Mouse (Mus musculus) embryonic fibroblast, embryonic 13.5 days (primary cell): ENCODE results near the gene Nhsl1. TPM values are rescaled to one million over a fixed set of nuclear protein-coding genes. Genes with fewer than 3 reads are reported as not detected.

Experiments
- H3K27ac ChIP-seq: 2 replicates; pipeline ENCODE4 v1.5.1; 2012; ENCODE audit warnings: low read length, control low read depth, inconsistent platforms; ENCODE audit not compliant: insufficient read depth
- H3K4me1 ChIP-seq: 2 replicates; pipeline ENCODE4 v1.6.1; 2011; ENCODE audit warnings: low read length; ENCODE audit not compliant: control insufficient read depth, insufficient read depth
- H3K4me3 ChIP-seq: 2 replicates; pipeline ENCODE4 v1.5.1; 2011; ENCODE audit warnings: mild to moderate bottlenecking, control low read depth, low read length; ENCODE audit not compliant: insufficient read depth
- CTCF ChIP-seq: IDR thresholded peaks from 2 replicates; pipeline ENCODE4 v1.5.1; 2011; ENCODE audit warnings: mild to moderate bottlenecking, control low read depth, low read length, moderate library complexity, borderline replicate concordance; ENCODE audit not compliant: insufficient read depth
- POLR2A ChIP-seq: IDR thresholded peaks from 2 replicates; pipeline ENCODE4 v1.6.1; 2011; ENCODE audit warnings: low read depth, mild to moderate bottlenecking, control low read depth, low read length, moderate library complexity
- polyA plus RNA-seq: library from polyadenylated mRNA; stranded (reverse); fragments of >200 nt; gene quantifications from 2 replicates; pipeline ENCODE4 v1.2.4, GENCODE M21; 2011; ENCODE audit warnings: low read depth; ENCODE audit not compliant: missing spikeins, insufficient read length

Nhsl1 gene
- polyA plus RNA-seq, 1 experiment, result 13.7 TPM

GRCm38 (mm10) chr10:18453380-18453779, 134.6 kb downstream of the Nhsl1 start:
- peak; percentile 95 for TF ChIP-seq CTCF
- TF ChIP-seq POLR2A, result no peak
- Histone ChIP-seq H3K4me3 (no peak overlapping the region), H3K4me1 (no peaks in the 10 kb centered on the region), H3K27ac (no peak overlapping the region)

GRCm38 (mm10) chr10:18454161-18454560, 135.4 kb downstream of the Nhsl1 start:
- Histone ChIP-seq H3K4me1 (no peaks in the 10 kb centered on the region), H3K4me3 (no peak overlapping the region), H3K27ac (no peak overlapping the region)
- TF ChIP-seq POLR2A (no peak), CTCF (no peak)

DNA sequence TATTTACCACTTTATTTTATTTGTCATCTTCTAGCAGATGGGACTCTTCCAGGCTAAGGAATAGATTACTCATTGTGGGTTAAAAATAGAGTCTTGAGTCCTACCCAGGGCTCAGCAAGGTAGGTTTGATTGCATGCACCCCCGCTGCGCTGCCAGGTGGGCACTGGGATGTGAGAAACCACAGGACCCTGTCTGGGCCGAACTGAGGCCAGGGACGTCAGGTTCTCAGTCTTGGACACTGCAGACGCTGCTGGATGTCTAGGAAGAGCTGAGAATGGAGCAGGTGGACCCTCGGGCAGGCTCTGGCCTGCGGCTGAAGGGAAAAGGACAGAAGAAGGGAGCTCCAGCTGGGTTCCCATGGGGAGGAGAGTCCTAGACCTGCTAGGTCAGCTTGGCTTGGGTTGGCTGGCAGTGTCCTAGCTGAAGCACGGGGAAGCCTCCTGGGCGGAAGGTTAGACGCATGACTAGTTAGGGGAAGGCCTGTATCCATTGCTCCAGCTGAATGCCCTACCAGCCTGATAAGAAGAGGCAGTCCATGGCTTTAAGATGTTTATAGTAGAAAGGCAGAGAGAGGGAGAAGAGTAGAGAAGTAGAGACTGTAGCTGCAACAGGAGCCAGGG, 136.6 kb downstream of the Nhsl1 start:
- TF ChIP-seq CTCF (no peak), POLR2A (no peak)

GRCm38 (mm10) chr10:18457808-18458475, 139.2 kb downstream of the Nhsl1 start:
- TF ChIP-seq CTCF (no peak), POLR2A (no peak)
- Histone ChIP-seq H3K27ac (no peak overlapping the region), H3K4me3 (no peak overlapping the region), H3K4me1 (no peaks in the 10 kb centered on the region; the same call in 1 of the 2 replicates)

More for the DNA sequence above, 136.6 kb downstream of the Nhsl1 start:
- Histone ChIP-seq H3K4me3 (no peak overlapping the region), H3K4me1 (no peaks in the 10 kb centered on the region), H3K27ac (no peak overlapping the region)

DNA sequence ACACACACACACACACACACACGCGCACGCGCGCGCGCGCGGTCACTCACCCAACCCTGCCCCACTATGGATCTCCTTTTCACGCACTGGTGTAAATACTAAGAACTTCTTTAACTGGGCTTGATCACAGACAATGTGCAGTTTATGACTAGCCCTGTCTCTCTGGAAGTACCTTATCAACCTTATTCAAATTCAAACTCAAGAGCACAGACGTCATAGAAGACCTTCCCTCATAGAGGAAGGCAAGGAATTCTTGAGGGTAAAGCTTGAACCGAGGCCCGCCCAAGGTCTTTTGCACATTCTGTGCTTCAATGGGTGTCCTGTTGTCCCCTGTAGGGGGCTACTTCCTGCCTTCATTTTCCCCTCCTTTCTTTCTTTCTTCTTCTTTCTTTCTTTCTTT, 142.6 kb downstream of the Nhsl1 start:
- Histone ChIP-seq H3K4me1 (no peaks in the 10 kb centered on the region; the same call in 1 of the 2 replicates), H3K27ac (no peak overlapping the region), H3K4me3 (no peak overlapping the region)
- TF ChIP-seq CTCF, result no peak
- TF ChIP-seq POLR2A, result no peak

DNA sequence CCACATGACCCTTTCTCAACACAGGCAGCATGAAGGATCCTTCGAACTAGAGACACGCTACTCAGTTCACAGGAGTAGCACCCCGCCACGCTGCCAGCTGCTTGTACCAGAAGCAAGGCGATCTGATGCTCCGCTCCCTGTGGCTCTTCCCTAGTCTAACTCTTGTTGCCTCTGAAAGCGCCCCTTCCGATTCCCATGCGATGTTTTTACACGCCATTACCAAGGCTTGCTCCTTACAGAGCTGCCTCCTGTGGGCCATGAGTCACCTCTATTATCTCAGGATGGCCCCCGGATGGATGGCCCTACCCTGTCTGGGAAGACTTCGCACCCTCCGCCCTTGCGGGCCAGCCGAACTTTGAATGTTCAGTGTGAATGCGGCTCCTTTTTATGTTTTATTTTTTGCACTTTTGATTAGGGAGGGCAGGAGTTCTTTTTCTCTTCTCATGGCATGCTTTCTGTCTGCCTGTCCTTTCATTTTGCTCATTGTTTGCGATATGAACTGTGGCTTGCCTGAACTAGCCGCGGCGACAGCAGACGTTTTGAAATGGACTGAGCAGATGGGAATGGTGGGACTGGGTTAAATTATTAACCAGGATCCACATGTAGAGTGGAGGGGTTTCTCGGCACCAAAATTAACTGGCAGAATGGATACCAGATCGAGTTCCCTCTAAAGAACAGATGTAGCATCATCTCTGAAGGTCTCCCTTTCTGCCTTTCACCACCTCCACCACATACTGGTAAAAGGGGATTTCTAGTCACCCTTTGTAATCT, 144.5 kb downstream of the Nhsl1 start:
- TF ChIP-seq CTCF (no peak), POLR2A (no peak)
- H3K27ac ChIP-seq, result no peak overlapping the region
- no peak overlapping the region for H3K4me3 ChIP-seq
- H3K4me1 ChIP-seq, result no peaks in the 10 kb centered on the region; the same call in 1 of the 2 replicates

DNA sequence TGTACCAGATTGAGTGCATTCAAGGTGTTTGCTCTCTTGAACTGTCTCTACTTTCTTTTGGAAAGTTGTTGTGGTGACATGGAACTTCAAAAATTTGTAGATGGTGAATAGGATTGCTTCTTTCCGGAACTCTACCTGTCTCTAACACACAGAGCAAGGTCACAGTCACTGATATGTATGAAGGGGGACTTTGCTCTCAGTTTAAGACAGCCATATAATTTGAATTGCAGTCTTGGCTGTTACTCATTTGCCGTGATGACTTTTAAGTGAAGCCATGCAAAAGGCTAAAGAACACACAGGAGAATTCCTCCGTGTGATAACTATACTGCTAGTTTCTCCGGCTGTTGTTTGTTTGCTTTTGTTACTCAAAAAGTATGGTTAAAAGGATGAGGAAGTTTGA, 149.6 kb downstream of the Nhsl1 start:
- Histone ChIP-seq H3K4me3 (no peak overlapping the region), H3K4me1 (0 out of 2 replicates have a peak, but pooled peaks cover 3% of the 10 kb centered on the region), H3K27ac (no peak overlapping the region)
- TF ChIP-seq CTCF, result no peak
- no peak for TF ChIP-seq POLR2A

GRCm38 (mm10) chr10:18469279-18470135, 150.7 kb downstream of the Nhsl1 start:
- H3K27ac ChIP-seq, result no peak overlapping the region

DNA sequence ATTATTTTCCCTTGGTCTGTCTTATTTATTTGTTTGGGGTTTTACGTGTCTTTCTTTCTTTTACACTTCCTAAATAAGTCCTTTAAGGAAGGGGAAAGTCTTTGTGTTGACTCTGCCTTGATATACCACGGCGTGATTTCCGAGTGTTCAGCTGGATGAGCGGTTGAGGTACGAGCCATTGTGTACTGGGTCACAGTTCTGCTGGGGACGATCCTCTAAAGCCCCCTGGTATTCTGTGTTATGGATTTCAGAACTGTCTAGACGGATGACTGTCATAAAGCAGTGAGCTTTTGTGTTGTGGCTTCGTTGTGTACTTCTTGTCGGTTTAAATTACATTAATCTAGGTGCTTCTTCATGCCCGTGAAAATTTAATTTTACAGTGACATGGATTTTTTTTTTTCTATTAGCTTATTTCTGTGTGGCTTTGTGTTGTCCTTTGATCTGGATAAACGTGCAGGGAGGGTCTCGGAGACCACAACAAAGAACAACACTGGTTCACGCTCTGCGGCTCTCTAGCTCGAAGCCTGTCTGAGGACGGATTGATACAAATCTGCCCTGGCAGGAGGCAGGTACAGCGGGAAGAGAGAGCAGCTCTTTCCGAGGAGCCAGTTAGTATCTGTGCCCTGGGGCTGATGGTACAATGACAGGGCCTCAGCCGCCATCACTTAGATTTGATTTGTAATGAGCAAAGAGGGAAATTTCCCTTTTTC, 151.7 kb downstream of the Nhsl1 start:
- TF ChIP-seq CTCF (no peak), POLR2A (no peak)
- H3K4me1 ChIP-seq, result 0 out of 2 replicates have a peak, but pooled peaks cover 3% of the 10 kb centered on the region
- no peak overlapping the region for H3K4me3 ChIP-seq
- H3K27ac ChIP-seq, result no peak overlapping the region

More at GRCm38 (mm10) chr10:18469279-18470135, 150.7 kb downstream of the Nhsl1 start:
- TF ChIP-seq CTCF (no peak), POLR2A (no peak)
- Histone ChIP-seq H3K4me3 (0 out of 2 replicates have a peak overlapping the region, but pooled peaks have one; percentile 2), H3K4me1 (0 out of 2 replicates have a peak, but pooled peaks cover 3% of the 10 kb centered on the region)
